Mouse (Mus musculus) left cerebral cortex, adult 11 months (tissue): ENCODE measurements at regions not wholly inside any gene's neighbourhood (a gene's known extent, or its start where the extent isn't known, plus 50 kb on each side); places are given as distances from the start of the nearest gene placed in this dataset.

Experiments
- DNase-seq: peaks from one replicate; pipeline ENCODE4 v3.0.0; 2022; ENCODE audit warnings: low spot score

DNA sequence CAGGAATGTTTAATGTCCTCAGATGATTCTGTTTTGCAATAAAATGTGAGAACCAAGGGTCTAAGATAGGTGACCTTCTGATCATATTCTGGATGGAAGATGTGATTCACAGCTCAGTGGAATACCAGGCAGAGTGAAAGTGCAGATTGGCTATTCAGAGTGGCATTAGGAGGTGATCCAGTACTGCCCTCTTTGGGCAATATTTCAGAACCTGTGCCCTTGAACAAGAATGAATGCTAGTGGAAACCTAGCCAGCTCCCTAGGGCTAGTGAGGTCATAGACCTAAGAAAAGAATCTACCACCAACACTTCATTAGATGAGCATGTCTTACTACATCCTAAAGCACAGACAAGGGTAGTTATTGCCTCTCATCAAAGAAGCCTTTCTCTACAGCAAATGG lies 372.7 kb upstream of the Trib2 start:
- no peak for DNase-seq

DNA sequence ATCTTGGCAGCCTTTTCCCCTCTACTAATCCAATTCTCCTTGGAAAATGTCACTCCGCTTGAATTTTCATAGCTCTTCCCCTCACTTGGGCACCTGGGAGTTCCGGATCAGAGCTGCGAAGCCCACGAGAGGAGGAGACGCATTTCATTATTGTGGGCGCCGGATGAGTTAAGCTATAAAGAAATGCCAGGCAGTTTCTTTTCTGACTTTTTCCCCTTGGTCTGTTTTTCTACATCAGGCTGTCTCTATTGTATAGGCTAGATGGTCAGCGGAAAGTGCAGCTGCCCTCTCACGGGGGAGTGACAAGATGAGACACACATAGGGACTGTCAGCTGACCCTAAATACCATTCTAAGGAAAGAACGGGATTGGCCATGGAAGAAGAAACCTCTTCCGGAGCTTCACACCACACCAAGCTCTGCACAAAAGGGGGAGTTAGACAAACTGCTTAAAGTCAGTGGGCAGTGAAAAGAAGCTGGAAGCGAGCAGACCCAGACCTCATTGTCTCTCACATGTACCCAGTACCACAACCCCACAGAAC lies 369.3 kb upstream of the Trib2 start:
- DNase-seq: no peak

DNA sequence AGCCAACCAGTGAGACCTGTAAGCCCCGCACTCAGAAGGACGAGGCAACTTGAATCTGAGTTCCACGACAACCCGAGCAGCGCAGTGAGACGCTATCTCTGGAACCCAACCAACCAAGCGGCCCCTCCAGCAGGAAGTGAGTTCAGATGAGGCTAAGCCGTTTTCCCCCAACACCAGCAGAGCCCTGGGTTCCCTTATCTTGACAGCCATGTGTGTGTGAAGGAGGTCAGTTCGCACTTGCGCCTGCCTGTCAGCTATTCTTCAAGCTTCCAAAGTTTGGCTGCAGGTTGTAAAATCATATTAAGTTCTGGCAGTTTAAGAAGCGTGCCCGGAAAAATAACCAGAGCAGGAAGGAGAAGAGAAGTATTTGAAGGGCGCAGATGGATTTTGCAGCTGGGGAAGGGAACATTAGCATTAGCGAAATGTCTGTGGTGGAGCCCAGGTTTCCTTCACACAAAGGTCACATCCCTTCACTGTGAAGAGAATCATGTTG lies 368.8 kb upstream of the Trib2 start:
- no peak for DNase-seq

DNA sequence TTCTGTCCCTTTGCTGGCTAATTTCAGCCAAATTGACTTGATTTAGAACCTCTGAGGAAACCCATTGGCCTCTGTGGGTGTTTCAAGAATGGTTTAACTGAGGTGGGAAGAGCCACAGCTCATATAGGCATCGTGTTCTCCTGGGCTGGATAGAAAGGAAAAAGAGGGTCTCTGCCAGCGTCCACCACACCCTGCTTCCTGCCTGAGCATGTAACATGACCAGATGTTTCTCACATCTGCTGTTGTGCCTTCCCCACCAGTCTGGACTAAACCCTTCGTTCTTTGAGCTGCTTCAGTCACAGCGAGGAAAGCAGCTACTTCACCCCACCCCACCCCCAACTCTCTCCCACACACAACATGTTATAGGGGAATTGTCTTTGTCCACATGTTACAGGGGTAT lies 366.3 kb upstream of the Trib2 start:
- DNase-seq: no peak

DNA sequence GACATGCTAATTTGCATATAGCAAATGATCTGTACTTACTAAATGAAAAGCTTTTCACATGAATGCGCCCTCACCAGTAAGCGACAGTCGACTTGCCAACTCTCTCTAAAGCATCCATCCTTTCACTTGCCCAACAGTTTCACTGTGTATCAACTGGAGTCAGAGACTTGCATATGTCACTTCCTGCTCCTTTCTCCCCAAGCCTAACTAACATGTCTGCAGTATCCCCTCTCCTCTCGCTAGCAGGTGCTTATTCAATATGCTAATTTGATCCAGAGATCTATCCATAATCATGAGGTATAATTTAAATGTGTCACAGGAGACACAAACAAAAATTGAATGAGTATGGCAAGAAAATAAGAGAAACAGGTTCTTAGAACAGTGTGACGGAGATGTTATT lies 364.9 kb upstream of the Trib2 start:
- DNase-seq: no peak

DNA sequence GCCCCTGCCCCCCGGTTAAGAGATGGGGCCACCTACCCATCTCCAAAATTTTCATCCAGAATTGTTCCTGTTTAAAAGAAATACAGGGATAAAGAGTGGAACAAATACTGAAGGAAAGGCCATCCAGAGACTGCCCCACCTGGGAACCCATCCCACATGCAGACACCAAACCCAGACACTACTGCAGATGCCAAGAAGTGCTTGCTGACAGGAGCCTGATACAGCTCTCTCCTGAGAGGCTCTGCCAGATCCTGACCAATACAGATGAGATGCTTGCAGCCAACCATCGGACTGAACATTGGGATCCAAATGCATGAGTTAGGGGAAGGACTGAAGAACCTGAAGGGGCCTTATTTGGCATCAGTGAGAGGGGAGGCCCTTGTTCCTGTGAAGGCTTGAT lies 363.2 kb upstream of the Trib2 start:
- DNase-seq: no peak

DNA sequence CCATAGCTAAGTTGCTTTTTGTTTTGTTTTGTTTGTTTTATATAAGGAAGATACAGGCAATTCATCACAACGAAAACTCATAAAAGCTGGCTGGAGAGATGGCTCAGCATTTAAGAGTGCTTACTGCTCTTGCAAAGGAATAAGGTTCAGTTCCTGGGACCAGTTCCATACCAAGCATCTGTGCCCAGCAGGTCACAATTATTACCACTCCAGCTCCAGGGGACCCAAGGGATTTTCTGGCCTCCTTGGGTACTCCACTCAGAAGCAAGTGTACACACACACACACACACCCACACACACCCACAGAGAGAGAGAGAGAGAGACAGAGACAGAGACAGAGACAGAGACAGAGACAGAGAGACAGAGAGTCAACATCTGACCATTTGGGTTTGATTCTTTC lies 359.6 kb upstream of the Trib2 start:
- no peak for DNase-seq

DNA sequence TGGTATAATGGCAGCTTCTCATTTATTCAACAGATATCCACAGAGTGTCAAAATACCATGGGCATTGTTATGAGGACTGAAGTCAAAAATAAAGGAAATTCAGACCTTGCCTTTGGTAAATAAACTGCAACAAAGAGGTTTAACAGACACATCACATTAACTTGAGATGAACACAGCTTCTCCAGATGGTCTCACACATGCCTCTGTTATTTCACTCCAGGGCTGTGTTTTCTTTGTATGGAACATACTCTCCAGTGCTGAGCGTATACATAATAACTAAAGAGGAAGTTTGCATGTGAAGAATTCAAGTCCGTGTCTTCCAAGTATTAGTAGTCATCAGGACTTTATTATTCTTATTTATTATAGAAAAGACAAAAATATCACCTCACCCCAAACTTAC lies 355.5 kb upstream of the Trib2 start:
- no peak for DNase-seq

DNA sequence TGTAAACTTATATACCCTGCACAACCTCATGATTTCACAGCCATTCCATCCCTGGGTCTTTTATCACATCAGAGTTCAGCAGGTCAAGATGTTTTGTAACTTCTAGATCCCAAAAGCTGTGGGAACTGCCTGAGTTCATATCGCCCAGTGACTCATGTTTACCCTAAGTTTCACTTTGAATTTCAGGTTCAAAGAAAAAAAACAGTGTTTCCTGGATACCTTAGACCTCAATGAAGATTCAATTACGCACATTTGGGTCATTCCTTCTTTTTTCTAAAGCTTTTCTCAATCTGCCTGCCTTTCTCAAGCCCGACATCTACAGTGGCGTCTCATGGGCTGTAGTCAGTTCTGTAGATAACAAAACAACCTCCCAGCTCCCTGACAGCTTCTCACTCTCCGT lies 354.9 kb upstream of the Trib2 start:
- no peak for DNase-seq

DNA sequence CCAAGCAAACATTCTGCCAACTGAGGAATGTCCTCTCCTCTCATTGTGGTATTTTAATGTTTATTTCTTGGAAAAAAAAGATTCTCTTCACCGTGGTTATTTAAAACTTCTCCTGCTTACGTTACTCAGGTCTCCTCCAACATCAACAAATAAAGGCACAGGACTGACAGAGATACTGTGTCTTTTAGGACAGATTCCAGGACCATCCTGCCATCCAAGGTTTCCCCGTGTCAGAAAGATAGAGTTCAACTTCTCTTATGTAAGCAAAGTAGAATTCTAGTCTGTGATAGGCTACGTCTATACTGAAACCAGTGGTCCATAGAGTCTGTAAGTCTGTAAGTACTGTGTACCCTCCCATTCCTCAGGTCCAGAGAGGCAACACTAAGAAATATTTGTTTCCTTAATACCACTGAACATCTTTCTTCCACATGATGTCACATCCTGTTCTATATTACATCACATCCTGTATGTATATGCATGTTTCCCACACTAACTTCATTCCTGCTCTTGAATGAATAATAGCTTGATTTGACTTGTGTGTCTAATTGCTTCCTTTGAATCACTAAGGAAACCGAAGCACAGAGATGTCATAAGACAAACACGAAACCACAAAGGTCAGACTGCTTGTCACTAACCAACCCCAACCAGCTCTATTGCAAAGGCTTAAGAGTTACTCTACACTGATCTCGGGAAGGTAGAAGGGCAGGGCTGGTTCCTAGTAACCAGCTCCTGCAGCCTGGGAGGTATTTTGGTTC lies 353.2 kb upstream of the Trib2 start:
- no peak for DNase-seq

DNA sequence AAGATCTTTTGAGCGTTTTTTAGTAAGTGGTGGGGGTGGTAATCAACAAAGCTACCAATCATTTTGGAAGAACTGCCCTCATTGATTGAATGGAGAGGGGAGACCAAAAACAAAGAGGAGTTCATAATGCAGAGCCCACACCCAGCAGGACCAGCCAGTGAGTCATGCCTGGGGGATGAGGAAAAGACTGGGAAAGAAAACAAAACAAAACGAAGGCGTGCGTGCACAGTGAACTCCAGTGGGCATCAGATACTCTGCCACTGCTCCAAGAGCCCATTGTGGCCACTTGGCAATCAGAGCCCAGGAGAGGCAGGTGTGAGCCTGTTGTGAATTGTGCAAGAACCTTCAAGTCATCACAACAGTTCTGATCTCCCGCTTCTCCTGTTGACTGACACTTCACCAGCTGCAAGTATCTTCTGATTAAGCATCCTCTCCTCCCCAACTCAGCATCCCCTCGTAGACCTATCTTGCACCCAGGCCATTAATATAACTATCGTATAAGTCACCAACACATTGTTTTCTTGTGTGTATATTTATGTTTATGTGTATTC lies 351.1 kb upstream of the Trib2 start:
- DNase-seq: no peak

DNA sequence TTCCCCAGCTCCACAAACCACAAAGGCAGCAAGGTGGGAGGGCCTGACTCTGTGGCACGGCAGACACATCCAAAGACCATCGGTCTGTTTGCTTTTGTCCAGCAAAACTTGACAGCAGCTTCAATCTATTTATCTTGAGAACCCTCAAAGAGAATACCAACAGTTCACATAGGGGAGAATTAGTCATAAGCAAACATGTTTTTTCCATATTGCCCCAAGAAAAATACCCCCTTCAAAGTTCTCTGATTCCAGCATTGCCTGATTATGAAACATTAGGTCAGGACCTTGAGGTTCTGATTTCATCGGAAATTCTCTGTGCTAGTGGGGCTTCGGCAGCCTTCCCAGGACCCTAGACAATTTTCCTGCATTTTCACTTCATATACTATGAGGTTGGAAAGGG lies 348.4 kb upstream of the Trib2 start:
- no peak for DNase-seq

DNA sequence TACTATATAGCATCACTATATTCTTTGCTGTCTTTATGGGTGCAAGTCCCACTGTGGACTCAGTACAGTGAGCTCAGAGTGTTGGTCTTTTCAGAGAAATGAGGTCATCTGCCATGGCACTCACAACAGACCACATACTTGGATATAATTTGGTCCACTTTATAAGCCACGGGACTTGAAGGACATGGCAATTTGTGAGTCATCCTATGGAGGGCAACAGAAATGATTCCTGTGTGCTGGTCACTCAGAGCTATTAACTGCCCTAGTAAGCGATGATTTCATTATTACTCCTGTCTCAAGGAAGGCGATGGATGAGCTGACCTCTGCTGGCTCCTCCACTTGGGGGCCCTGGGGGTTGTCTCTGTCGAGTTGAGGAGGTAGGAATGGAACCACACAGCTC lies 345.2 kb upstream of the Trib2 start:
- DNase-seq: no peak

DNA sequence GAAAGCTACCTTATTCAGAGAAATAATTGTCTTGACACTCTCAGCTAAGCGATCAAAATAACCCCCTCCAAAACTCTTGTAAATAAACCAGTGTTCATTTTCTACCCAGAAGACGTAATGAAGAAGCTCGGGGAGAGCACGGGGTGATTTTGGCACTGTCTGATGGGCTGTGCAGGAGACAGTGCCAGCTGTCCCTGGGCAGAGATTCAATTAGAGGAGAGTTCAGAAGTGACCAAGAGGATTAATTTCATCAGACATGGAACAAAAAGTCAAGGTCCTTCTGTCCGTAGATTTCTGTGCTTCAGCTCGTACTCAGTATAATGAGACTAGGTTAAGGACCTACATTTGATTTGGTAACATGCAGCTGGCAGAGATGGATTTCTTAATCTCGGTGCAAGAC lies 341.2 kb upstream of the Trib2 start:
- DNase-seq: no peak

DNA sequence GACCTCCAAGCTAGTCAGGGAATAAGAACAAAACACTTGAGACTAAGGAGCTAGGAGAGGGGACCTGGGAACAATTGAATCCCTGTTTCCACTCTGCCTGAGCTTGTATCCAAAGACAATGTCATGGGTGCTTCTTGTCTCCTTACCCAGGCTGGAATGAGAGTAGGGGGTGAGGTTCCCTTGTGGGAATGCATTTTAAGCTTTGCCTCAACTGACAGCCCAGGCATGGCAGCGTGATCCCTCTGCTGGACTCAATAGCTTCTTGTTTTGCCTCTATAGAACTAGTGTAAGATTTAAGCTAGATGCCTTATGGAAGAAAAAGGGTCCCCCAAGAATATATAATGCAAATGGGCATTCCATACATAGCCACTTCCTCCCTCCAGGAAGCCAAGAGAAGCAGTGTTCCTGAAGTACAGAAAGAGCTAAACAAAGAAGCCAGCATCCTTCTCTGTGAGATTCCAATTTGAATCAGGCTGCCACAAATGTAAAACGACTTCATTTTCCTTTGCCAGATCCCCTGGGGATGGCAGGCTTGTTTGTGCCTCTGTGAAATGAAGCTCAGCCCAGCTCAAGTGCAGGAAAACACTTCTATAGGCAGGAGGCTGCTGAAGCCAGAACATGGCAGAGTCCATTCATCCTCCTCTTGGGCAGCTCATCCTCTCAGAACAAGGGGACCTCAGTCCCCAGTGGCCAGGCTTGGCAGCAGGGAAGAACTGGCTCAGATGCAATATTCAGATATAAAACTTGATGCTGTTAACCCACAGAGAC lies 339.3 kb upstream of the Trib2 start:
- DNase-seq: no peak

DNA sequence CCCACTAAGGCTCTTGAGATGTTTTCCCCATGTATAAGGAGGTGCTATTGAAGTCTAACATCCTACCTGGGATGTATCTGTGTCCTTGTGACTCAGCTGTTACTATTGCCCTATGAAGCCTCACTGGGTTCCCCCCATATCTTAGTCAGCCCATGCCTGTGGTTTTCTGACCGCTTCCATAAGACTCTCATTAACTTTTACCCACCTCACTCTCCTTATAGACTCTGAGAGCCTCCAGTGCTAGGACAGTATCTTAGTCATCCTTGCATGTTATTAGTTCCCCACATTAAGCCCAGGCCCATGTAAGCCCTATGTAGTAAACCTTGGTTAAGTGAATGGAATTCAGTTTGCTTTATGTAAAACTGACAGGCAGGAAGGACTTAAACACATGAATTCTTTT lies 337.5 kb upstream of the Trib2 start:
- no peak for DNase-seq

DNA sequence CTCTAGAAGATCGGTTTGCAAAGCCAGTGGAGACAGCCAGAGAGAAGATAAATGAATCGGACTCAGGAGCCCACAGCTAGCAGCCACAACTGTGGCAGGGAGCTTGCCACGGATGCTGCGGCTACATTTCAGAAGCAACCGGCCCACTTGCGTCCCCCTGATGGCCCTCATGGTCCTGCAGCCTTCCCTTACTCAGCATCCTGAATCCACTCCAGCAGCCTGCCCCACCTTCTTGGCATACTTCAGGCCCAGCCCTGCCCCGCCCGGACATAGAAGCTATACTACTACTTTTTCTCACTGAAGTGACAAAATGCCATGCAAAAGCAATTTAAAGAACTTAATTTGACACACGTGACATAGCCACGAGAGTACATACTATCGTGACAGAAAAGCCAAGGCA lies 335.4 kb upstream of the Trib2 start:
- no peak for DNase-seq

DNA sequence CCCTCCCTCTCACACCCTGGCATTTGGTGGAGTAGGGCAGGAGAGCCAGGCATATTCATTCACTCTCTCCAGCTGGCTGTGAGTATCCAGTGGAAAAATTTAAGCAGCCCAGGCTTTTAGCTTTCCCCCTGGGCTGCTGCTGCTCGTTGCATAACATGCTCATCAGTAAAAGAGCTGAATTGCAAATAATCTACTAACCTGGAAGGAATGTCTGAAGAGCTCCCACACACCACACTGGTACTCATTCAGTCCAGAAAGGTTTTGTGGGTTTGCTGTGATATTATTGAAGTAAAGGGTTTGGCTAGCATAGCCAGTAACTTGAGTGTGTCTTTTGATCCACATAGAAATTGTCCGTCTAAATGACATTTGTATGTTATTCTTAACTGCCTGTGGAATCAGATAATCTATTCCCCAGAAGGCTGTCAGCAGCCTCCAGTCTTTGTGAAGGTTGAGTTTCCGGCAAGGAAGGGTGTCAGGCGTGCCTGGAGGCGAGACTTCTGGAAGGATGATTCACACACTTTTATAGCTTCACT lies 334.5 kb upstream of the Trib2 start:
- DNase-seq: peak; percentile 56

DNA sequence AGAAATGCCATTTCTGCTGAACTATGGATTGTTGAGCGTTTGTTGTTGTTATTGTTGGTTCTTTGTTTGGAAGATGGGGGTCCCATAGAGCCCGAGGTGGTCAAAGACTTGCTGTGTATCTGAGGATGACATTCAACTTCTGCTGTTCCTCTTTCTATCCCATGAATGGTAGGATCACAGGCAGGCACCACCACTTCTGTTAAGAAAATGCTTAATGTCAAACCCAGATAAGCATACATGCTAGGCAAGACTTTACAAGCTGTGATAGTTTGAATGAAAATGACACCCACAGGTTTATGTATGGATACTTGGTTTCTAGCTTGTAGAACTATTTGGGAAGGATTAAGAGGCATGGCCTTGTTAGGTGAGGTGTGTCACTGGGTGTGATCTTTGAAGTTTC lies 330.2 kb upstream of the Trib2 start:
- no peak for DNase-seq

DNA sequence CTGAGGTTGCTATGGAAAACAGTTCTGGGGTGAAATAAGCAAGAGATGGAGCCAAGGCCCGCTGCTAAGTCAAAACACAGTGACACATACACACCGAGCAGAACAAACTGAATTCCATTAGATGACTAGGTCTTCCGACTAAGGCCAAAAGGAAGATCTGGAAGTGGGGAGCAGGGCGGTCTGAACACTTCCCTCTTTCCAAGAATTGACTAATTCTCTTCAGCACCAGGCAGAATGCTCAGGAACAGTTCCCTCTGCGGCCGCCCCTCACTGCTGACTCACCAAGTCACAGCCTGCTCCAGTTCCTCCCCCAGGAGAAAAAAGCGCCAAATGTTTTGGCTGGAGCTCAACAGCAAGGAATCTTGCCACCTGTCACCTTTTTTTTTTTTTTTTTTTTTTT lies 328.9 kb upstream of the Trib2 start:
- DNase-seq: peak; percentile 53

DNA sequence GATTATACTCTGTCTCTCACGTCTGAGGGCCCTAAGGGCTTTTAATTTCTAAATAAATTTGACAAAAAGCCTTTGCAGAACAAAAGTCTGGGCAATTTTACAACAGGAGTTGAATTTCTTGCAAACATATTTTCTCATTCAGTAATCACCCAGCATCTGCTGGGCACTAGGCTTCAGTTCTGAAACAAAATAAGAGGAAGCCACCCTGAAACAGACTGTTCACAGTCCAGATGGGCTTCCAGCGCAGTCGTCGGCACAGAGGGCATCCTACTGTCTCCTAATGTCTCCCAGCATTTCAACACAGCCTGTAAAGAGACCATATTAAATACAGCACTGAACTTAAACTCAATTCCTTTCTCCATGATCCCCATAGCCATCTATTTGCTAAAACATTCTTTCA lies 324.5 kb upstream of the Trib2 start:
- DNase-seq: no peak

DNA sequence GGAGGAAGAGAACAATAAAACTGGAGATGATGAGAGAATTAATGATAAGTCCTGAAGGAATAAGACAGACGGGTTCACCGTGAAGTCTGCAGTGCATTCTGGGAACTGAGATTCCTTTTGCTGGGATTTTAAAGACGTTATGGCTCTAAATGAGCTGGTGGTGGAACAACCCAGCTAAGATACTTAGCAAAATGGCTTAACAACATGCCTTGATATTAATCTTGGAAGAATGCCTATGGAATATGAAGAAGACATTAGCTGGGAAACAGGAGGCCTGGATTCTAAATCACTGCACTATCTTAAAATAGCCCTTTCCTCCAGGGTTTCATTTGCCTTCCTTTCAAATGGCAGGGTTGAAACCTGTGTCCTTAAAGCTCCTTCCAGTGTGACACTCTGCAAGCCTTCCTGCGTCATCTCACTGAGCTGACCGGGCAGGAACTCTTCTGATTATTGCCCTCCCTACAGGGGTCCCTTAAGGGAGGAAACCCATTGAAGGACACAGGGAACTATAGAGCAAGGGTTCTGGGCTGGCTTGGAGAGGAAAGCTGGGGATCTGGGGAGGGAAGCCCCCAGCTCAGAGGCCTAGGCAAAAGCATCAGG lies 323.9 kb upstream of the Trib2 start:
- no peak for DNase-seq
